Mouse (Mus musculus) MEL (cell line): ENCODE data around the gene Rpia. TPM values are rescaled to one million over a fixed set of nuclear protein-coding genes. Genes with fewer than 3 reads are reported as not detected.

Experiments used
- DNase-seq: peaks from one replicate; pipeline ENCODE4 v3.0.0; 2011; ENCODE audit warnings: low read depth, low spot score
- H3K27ac ChIP-seq: 2 replicates; pipeline ENCODE4 v1.5.1; 2012; ENCODE audit warnings: low read depth, mild to moderate bottlenecking, control low read depth, low read length, moderate library complexity; ENCODE audit not compliant: control insufficient read depth
- H3K27me3 ChIP-seq, 2 experiments: fragments of 150-350 bp in 1 of 2; sonication (generic) in 1 of 2; 2 replicates each; pipeline ENCODE4 v1.6.1; 2012; ENCODE audit warnings: low read length in 2 of 2, mild to moderate bottlenecking in 2 of 2, improper control_type of control experiment in 1 of 2, moderate library complexity in 1 of 2; ENCODE audit not compliant: insufficient read depth in 2 of 2, control insufficient read depth in 1 of 2
- H3K36me3 ChIP-seq, 2 experiments: 2 replicates each; pipeline ENCODE4 v1.6.1; 2012 to 2014; ENCODE audit warnings: low read length in 2 of 2, improper control_type of control experiment in 1 of 2, inconsistent platforms in 1 of 2, mild to moderate bottlenecking in 1 of 2; ENCODE audit not compliant: insufficient read depth in 2 of 2, control insufficient read depth in 1 of 2
- H3K4me1 ChIP-seq, 2 experiments: fragments of 150-350 bp in 1 of 2; sonication (generic) in 1 of 2; 2 replicates each; pipeline ENCODE4 v1.6.1; 2012; ENCODE audit warnings: low read length in 2 of 2, improper control_type of control experiment in 1 of 2, mild to moderate bottlenecking in 1 of 2; ENCODE audit not compliant: insufficient read depth in 2 of 2, control insufficient read depth in 1 of 2
- H3K4me3 ChIP-seq, 2 experiments: fragments of 150-350 bp in 1 of 2; sonication (generic) in 1 of 2; 2 replicates each; pipeline ENCODE4 v1.5.1; 2012; ENCODE audit warnings: low read depth in 2 of 2, low read length in 2 of 2, mild to moderate bottlenecking in 2 of 2, moderate library complexity in 2 of 2, control low read depth in 1 of 2, improper control_type of control experiment in 1 of 2; ENCODE audit not compliant: control insufficient read depth in 1 of 2, insufficient read depth in 1 of 2
- H3K79me2 ChIP-seq: 2 replicates; pipeline ENCODE4 v1.6.1; 2012; ENCODE audit warnings: mild to moderate bottlenecking, low read length, moderate library complexity; ENCODE audit not compliant: control insufficient read depth, poor library complexity, insufficient read depth
- H3K9ac ChIP-seq: 2 replicates; pipeline ENCODE4 v1.6.1; 2012; ENCODE audit warnings: low read depth, mild to moderate bottlenecking, control low read depth, low read length, moderate library complexity; ENCODE audit not compliant: control insufficient read depth, poor library complexity, severe bottlenecking
- H3K9me3 ChIP-seq: fragments of 150-350 bp; sonication (generic); replicated peaks from 2 replicates; pipeline ENCODE4 v1.6.1; 2012; ENCODE audit warnings: mild to moderate bottlenecking, low read length, improper control_type of control experiment, moderate library complexity; ENCODE audit not compliant: insufficient read depth
- CHD1 ChIP-seq: IDR thresholded peaks from 2 replicates; pipeline ENCODE4 v1.6.1; 2012; ENCODE audit warnings: low read depth, mild to moderate bottlenecking, inconsistent platforms, low read length, improper control_type of control experiment
- EP300 ChIP-seq, 2 experiments: IDR thresholded peaks; 2 replicates each; pipeline ENCODE4 v1.6.1; 2011; ENCODE audit warnings: improper control_type of control experiment in 2 of 2, low read length in 2 of 2, low read depth in 1 of 2, mild to moderate bottlenecking in 1 of 2
- ETS1 ChIP-seq: IDR thresholded peaks from 2 replicates; pipeline ENCODE4 v1.6.1; 2012; ENCODE audit warnings: low read depth, mild to moderate bottlenecking, inconsistent platforms, low read length, improper control_type of control experiment, moderate library complexity
- MAX ChIP-seq: IDR thresholded peaks from 2 replicates; pipeline ENCODE4 v1.6.1; 2011; ENCODE audit warnings: low read length, improper control_type of control experiment
- MAZ ChIP-seq: IDR thresholded peaks from 2 replicates; pipeline ENCODE4 v1.6.1; 2012; ENCODE audit warnings: low read depth, mild to moderate bottlenecking, inconsistent platforms, low read length, improper control_type of control experiment
- MEF2A ChIP-seq: IDR thresholded peaks from 2 replicates; pipeline ENCODE4 v1.6.1; 2014; ENCODE audit warnings: low read depth, mild to moderate bottlenecking, inconsistent platforms, low read length, improper control_type of control experiment; ENCODE audit not compliant: poor library complexity, insufficient replicate concordance, severe bottlenecking; ENCODE audit errors: extremely low read depth
- MYC ChIP-seq: IDR thresholded peaks from 2 replicates; pipeline ENCODE4 v1.6.1; 2011; ENCODE audit warnings: low read depth, mild to moderate bottlenecking, low read length, improper control_type of control experiment, moderate library complexity
- NRF1 ChIP-seq: IDR thresholded peaks from 2 replicates; pipeline ENCODE4 v1.6.1; 2014; ENCODE audit warnings: low read depth, mild to moderate bottlenecking, inconsistent platforms, low read length, improper control_type of control experiment, moderate library complexity; ENCODE audit not compliant: poor library complexity, insufficient read depth, severe bottlenecking
- POLR2AphosphoS2 ChIP-seq: IDR thresholded peaks from 2 replicates; pipeline ENCODE4 v1.6.1; 2011; ENCODE audit warnings: low read length, improper control_type of control experiment
- POLR2AphosphoS5 ChIP-seq: IDR thresholded peaks from 2 replicates; pipeline ENCODE4 v1.6.1; 2012; ENCODE audit warnings: low read depth, borderline replicate concordance, mild to moderate bottlenecking, inconsistent platforms, low read length, moderate library complexity, mixed read lengths
- SIN3A ChIP-seq: IDR thresholded peaks from 2 replicates; pipeline ENCODE4 v1.6.1; 2012; ENCODE audit warnings: low read length, improper control_type of control experiment, inconsistent platforms
- SMC3 ChIP-seq: IDR thresholded peaks from 2 replicates; pipeline ENCODE4 v1.6.1; 2011; ENCODE audit warnings: low read depth, low read length, improper control_type of control experiment
- TCF12 ChIP-seq: IDR thresholded peaks from 2 replicates; pipeline ENCODE4 v1.6.1; 2014; ENCODE audit warnings: low read depth, mild to moderate bottlenecking, inconsistent platforms, low read length, improper control_type of control experiment, moderate library complexity
- UBTF ChIP-seq: IDR thresholded peaks from 2 replicates; pipeline ENCODE4 v1.6.1; 2012; ENCODE audit warnings: low read depth, mild to moderate bottlenecking, inconsistent platforms, low read length, improper control_type of control experiment, moderate library complexity, borderline replicate concordance; ENCODE audit not compliant: insufficient read depth
- ZC3H11A ChIP-seq: IDR thresholded peaks from 2 replicates; pipeline ENCODE4 v1.6.1; 2012; ENCODE audit warnings: low read depth, mild to moderate bottlenecking, inconsistent platforms, low read length, improper control_type of control experiment
- ZMIZ1 ChIP-seq: IDR thresholded peaks from 2 replicates; pipeline ENCODE4 v1.6.1; 2012; ENCODE audit warnings: low read depth, mild to moderate bottlenecking, inconsistent platforms, low read length, improper control_type of control experiment, moderate library complexity
- polyA plus RNA-seq, 2 experiments: library from polyadenylated mRNA; stranded (reverse) in 1 of 2; unstranded in 1 of 2; fragments of >175 nt in 1 of 2; fragments of >200 nt in 1 of 2; gene quantifications; 2 replicates each; pipeline versions ENCODE4 v1.2.1 to v1.2.4; 2012; ENCODE audit warnings: low replicate concordance in 2 of 2, low read depth in 1 of 2; ENCODE audit not compliant: insufficient read length in 2 of 2, insufficient read depth in 1 of 2, missing spikeins in 1 of 2
- total RNA-seq: library from RNA; depleted of rRNA; stranded (reverse); fragments of 300-350 nt; gene quantifications from 2 replicates; pipeline ENCODE4 v1.2.3, GENCODE M21; 2012

Rpia gene
- total and polyA plus RNA-seq, 3 experiments = 93.4 to 238 (median 180) TPM

DNA sequence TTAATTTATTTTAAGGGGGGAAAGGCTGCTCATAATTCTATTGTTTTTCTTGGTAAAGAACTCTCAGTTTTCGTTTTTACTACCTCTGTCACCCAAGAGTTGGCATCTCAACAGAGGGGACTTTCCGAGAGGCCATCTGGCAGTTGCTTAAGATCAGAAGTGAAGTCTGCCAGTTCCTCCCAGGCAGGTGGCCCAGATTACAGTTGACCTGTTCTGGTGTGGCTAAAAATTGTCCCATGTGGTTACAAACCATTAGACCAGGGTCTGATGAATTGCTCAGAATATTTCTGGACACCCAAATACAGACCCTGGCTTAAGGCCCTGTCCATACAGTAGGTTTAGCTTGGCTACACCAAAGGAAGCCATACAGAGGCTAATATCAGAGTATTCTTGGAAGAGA lies 66.4 kb downstream of the Rpia start:
- peak in 1 of 2 experiments; percentile 27; a peak in 1 of 4 replicates for TF ChIP-seq EP300 (IDR thresholded peaks at IDR 0.05; ENCODE audit: low read depth in 1 of 2, low read length in 2 of 2)
- no peak for TF ChIP-seq ZC3H11A
- no peak overlapping the region for H3K9ac ChIP-seq
- H3K27ac ChIP-seq = peak overlapping the region; percentile 19; the same call in 1 of the 2 replicates
- peaks cover 36 to 39% of the 10 kb centered on the region in 2 experiments for H3K4me1 ChIP-seq
- no peaks in the 10 kb centered on the region for H3K79me2 ChIP-seq
- H3K36me3 ChIP-seq = peaks cover 0 to 48% of the 10 kb centered on the region in 2 experiments; a peak in 2 of 4 replicates
- no peak overlapping the region for H3K4me3 ChIP-seq
- DNase-seq = no peak
- no peaks in the 10 kb centered on the region for H3K9me3 ChIP-seq
- H3K27me3 ChIP-seq = no peaks in the 10 kb centered on the region

DNA sequence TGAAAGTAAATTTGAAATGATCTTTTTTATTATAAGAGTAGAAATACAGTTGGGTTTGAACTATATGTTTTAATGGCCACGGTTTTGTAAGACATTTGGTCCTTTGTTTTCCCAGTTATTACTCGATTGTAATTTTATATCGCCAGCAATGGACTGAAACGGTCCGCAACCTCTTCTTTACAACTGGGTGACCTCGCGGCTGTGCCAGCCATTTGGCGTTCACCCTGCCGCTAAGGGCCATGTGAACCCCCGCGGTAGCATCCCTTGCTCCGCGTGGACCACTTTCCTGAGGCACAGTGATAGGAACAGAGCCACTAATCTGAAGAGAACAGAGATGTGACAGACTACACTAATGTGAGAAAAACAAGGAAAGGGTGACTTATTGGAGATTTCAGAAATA lies 67.3 kb downstream of the Rpia start:
- Histone ChIP-seq H3K27ac (no peak overlapping the region), H3K79me2 (no peaks in the 10 kb centered on the region), H3K9ac (no peak overlapping the region), H3K27me3 (no peaks in the 10 kb centered on the region), H3K4me1 (peaks cover 29 to 31% of the 10 kb centered on the region in 2 experiments), H3K9me3 (no peaks in the 10 kb centered on the region), H3K4me3 (no peak overlapping the region), H3K36me3 (peaks cover 0 to 40% of the 10 kb centered on the region in 2 experiments; a peak in 2 of 4 replicates)
- DNase-seq = no peak
- TF ChIP-seq UBTF (no peak), MAX (no peak), MYC (no peak), SIN3A (no peak), ETS1 (no peak), ZC3H11A (no peak), MEF2A (no peak), EP300 (IDR thresholded peaks at IDR 0.05; ENCODE audit: low read depth in 1 of 2, low read length in 2 of 2) (no peak), POLR2AphosphoS2 (no peak), NRF1 (no peak), TCF12 (no peak), POLR2AphosphoS5 (no peak), CHD1 (no peak), ZMIZ1 (no peak), MAZ (no peak), SMC3 (no peak)
